Mouse (Mus musculus): Measurements from ENCODE around the gene Cma2.

- TF ChIP-seq CTCF (IDR thresholded peaks at IDR 0.05; ENCODE audit: low read depth) (no peak), EP300 (IDR thresholded peaks at IDR 0.05; ENCODE audit: low read depth) (no peak)
These were observed 68.7 kb downstream of the Cma2 start for GRCm38 (mm10) chr14:56019446-56019845.

All from liver, postnatal 0 days (tissue).